Mouse (Mus musculus) neural tube, embryonic 11.5 days (tissue): ENCODE measurements at regions not wholly inside any gene's neighbourhood (a gene's known extent, or its start where the extent isn't known, plus 50 kb on each side); places are given as distances from the start of the nearest gene placed in this dataset.

Experiments used
- ATAC-seq: fragments of 200-750 bp; cut with Nextera tagmentation; 2 replicates; pipeline ENCODE4 v1.8.0; 2017; ENCODE audit warnings: moderate number of reproducible peaks, mild to moderate bottlenecking, moderate TSS enrichment, moderate library complexity; ENCODE audit not compliant: insufficient read depth, low FRiP score, low TSS enrichment
- DNase-seq: peaks from one replicate; pipeline ENCODE4 v3.0.0-alpha.2; 2015; ENCODE audit warnings: low spot score
- H3K27ac ChIP-seq: fragments of 300-500 bp; sonication (generic); 2 replicates; pipeline ENCODE4 v1.5.1; 2014; ENCODE audit warnings: low read depth, mild to moderate bottlenecking, low read length
- H3K27me3 ChIP-seq: fragments of 300-500 bp; sonication (generic); 2 replicates; pipeline ENCODE4 v1.6.1; 2014; ENCODE audit warnings: mild to moderate bottlenecking, low read length, mixed read lengths; ENCODE audit not compliant: control insufficient read depth, insufficient read depth
- H3K36me3 ChIP-seq: fragments of 300-500 bp; sonication (generic); 2 replicates; pipeline ENCODE4 v1.6.1; 2014; ENCODE audit warnings: mild to moderate bottlenecking, low read length, moderate library complexity, mixed read lengths; ENCODE audit not compliant: control insufficient read depth, insufficient read depth
- H3K4me1 ChIP-seq: fragments of 300-500 bp; sonication (generic); 2 replicates; pipeline ENCODE4 v1.6.1; 2014; ENCODE audit warnings: low read length, mixed read lengths; ENCODE audit not compliant: control insufficient read depth, insufficient read depth
- H3K4me2 ChIP-seq: fragments of 300-500 bp; sonication (generic); 2 replicates; pipeline ENCODE4 v1.6.1; 2014; ENCODE audit warnings: low read depth, mild to moderate bottlenecking, moderate library complexity
- H3K4me3 ChIP-seq: fragments of 300-500 bp; sonication (generic); 2 replicates; pipeline ENCODE4 v1.5.1; 2014; ENCODE audit warnings: low read depth, low read length
- H3K9ac ChIP-seq: fragments of 300-500 bp; sonication (generic); 2 replicates; pipeline ENCODE4 v1.6.1; 2014; ENCODE audit warnings: mild to moderate bottlenecking, low read length
- H3K9me3 ChIP-seq: fragments of 300-500 bp; sonication (generic); 2 replicates; pipeline ENCODE4 v1.6.1; 2016; ENCODE audit warnings: low read length; ENCODE audit not compliant: control insufficient read depth
- WGBS: fragments of 180-500 bp; shearing (Covaris S2); extraction: QIAGEN DNeasy Blood & Tissue Kit; methylation state at CpG from one replicate; pipeline ENCODE4 v1.1.7; 2014; 5-methylcytosine and 5-hydroxymethylcytosine counted together

- Histone ChIP-seq H3K4me3 (no peak overlapping the region), H3K27me3 (no peaks in the 10 kb centered on the region), H3K4me1 (no peaks in the 10 kb centered on the region), H3K9ac (no peak overlapping the region), H3K27ac (no peak overlapping the region), H3K4me2 (no peak overlapping the region), H3K9me3 (no peaks in the 10 kb centered on the region), H3K36me3 (no peaks in the 10 kb centered on the region)
- ATAC-seq (no peak), DNase-seq (no peak)
Measured at GRCm38 (mm10) chr13:80946034-80946433, 62.9 kb downstream of the Arrdc3 start.

DNA sequence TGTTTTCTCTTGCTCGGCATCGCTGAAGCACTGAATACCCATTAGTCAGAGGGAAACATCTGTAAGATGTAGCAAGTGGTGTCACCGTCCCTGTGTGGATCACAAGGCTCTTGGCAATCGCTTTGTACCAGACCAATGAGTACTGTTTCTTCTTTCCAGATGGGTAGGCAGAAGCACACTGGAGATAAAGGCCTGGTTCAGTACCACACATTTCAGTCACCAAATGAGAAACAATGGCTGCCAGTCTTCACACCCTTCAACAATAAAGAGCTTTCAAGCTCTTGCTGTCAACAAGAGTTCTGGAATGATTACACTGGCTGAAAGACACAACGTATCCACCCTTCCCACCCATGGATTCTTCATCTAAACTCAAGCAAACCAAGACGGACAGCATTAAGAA, 64.5 kb downstream of the Arrdc3 start:
- H3K27me3 ChIP-seq, result no peaks in the 10 kb centered on the region
- no peak overlapping the region for H3K4me3 ChIP-seq
- 78% methylated on average over 6 of the region's 6 CpGs for WGBS
- no peaks in the 10 kb centered on the region for H3K4me1 ChIP-seq
- no peak for DNase-seq
- H3K9ac ChIP-seq, result no peak overlapping the region
- no peaks in the 10 kb centered on the region for H3K36me3 ChIP-seq
- no peaks in the 10 kb centered on the region for H3K9me3 ChIP-seq
- ATAC-seq, result no peak
- no peak overlapping the region for H3K4me2 ChIP-seq
- H3K27ac ChIP-seq, result no peak overlapping the region

GRCm38 (mm10) chr13:80949133-80949697, 66.0 kb downstream of the Arrdc3 start:
- no peak overlapping the region for H3K9ac ChIP-seq
- H3K27ac ChIP-seq, result no peak overlapping the region
- no peak overlapping the region for H3K4me3 ChIP-seq
- DNase-seq, result no peak
- no peak for ATAC-seq
- H3K9me3 ChIP-seq, result no peaks in the 10 kb centered on the region
- H3K27me3 ChIP-seq, result no peaks in the 10 kb centered on the region
- H3K36me3 ChIP-seq, result no peaks in the 10 kb centered on the region
- no peaks in the 10 kb centered on the region for H3K4me1 ChIP-seq
- H3K4me2 ChIP-seq, result no peak overlapping the region
- WGBS, result 70% methylated on average over 6 of the region's 6 CpGs

DNA sequence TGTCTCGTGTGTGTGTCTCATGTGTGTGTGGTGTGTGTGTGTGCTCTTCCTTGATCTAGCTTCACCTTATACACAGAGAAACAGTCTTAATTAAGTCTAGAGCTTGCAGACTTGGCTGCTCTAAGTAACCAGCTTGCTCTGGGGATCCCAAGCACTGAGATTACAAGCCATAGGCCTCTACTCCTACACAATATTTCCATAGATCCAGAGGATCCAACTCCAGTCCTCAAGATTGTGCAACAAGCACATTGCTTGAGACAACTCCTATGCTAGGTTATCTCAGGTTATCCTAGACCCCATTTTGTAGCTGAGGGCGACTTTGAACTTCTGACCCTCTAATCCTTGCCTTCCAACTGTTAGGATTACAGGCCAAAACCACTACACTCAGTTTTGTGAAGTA, 67.1 kb downstream of the Arrdc3 start:
- no peak for ATAC-seq
- Histone ChIP-seq H3K4me1 (no peaks in the 10 kb centered on the region), H3K9me3 (no peaks in the 10 kb centered on the region), H3K9ac (no peak overlapping the region), H3K4me2 (no peak overlapping the region), H3K27me3 (no peaks in the 10 kb centered on the region), H3K36me3 (no peaks in the 10 kb centered on the region), H3K4me3 (no peak overlapping the region), H3K27ac (no peak overlapping the region)
- no peak for DNase-seq
- WGBS, result 78% methylated on average over 2 of the region's 2 CpGs

DNA sequence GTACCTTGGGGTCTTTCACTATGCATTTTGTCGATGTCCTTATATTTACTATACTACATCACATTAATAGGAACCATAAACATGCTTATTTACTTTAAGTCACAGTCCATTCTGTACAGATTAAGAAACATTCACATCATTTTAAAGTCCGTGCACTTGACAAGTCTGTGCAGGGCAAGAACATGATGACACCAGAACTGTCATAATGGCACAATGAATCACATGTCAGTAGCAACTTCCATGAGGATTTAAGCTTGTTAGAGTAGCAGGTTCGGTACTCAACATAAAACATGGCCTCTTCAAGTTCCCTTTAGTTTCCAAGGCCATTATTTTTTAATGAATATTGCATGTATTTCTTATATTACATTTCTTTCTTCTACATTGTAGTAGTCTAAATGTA, 67.6 kb downstream of the Arrdc3 start:
- H3K9me3 ChIP-seq, result no peaks in the 10 kb centered on the region
- no peak for ATAC-seq
- no peak overlapping the region for H3K27ac ChIP-seq
- DNase-seq, result no peak
- no peak overlapping the region for H3K4me2 ChIP-seq
- no peak overlapping the region for H3K4me3 ChIP-seq
- no peaks in the 10 kb centered on the region for H3K4me1 ChIP-seq
- 90% methylated on average over 3 of the region's 3 CpGs for WGBS
- no peaks in the 10 kb centered on the region for H3K36me3 ChIP-seq
- no peak overlapping the region for H3K9ac ChIP-seq
- no peaks in the 10 kb centered on the region for H3K27me3 ChIP-seq

DNA sequence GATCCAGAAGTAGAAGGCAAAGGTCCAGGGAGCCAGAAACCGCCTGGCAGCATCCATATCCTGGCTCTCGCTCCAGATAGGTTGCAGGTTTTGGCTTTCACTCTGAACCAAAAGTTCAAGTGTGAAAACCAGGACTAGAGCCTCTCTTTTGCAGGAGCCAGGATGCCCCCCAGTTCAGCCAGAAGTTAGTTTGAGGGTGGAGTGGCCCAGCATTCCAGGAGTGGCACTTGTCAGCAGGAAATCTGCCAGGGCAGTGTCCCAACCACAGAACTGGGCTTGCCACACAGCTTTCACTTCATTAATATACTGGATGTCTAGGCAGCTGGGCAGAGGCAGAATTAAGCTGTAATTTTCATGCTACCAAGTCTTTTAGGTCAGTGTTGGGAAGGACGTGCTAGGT, 68.1 kb downstream of the Arrdc3 start:
- ATAC-seq (no peak), DNase-seq (no peak)
- H3K4me1 ChIP-seq, result no peaks in the 10 kb centered on the region
- no peak overlapping the region for H3K27ac ChIP-seq
- no peak overlapping the region for H3K4me3 ChIP-seq
- H3K9ac ChIP-seq, result no peak overlapping the region
- H3K9me3 ChIP-seq, result no peaks in the 10 kb centered on the region
- no peaks in the 10 kb centered on the region for H3K36me3 ChIP-seq
- H3K27me3 ChIP-seq, result no peaks in the 10 kb centered on the region
- H3K4me2 ChIP-seq, result no peak overlapping the region
- WGBS, result 87% methylated on average over 3 of the region's 3 CpGs

GRCm38 (mm10) chr13:80952851-80953250, 69.7 kb downstream of the Arrdc3 start:
- no peak overlapping the region for H3K27ac ChIP-seq
- H3K36me3 ChIP-seq, result no peaks in the 10 kb centered on the region
- no peaks in the 10 kb centered on the region for H3K9me3 ChIP-seq
- H3K4me2 ChIP-seq, result no peak overlapping the region
- DNase-seq, result no peak
- H3K4me1 ChIP-seq, result no peaks in the 10 kb centered on the region
- 91% methylated on average over 4 of the region's 4 CpGs for WGBS
- H3K27me3 ChIP-seq, result no peaks in the 10 kb centered on the region
- no peak overlapping the region for H3K9ac ChIP-seq
- ATAC-seq, result no peak
- no peak overlapping the region for H3K4me3 ChIP-seq

GRCm38 (mm10) chr13:80954059-80954645, 71.0 kb downstream of the Arrdc3 start:
- DNase-seq, result no peak
- H3K4me2 ChIP-seq, result no peak overlapping the region
- no peak overlapping the region for H3K9ac ChIP-seq
- no peaks in the 10 kb centered on the region for H3K4me1 ChIP-seq
- ATAC-seq, result no peak
- 53% methylated on average over 6 of the region's 6 CpGs for WGBS
- no peaks in the 10 kb centered on the region for H3K9me3 ChIP-seq
- no peaks in the 10 kb centered on the region for H3K36me3 ChIP-seq
- no peak overlapping the region for H3K4me3 ChIP-seq
- no peak overlapping the region for H3K27ac ChIP-seq
- H3K27me3 ChIP-seq, result no peaks in the 10 kb centered on the region

DNA sequence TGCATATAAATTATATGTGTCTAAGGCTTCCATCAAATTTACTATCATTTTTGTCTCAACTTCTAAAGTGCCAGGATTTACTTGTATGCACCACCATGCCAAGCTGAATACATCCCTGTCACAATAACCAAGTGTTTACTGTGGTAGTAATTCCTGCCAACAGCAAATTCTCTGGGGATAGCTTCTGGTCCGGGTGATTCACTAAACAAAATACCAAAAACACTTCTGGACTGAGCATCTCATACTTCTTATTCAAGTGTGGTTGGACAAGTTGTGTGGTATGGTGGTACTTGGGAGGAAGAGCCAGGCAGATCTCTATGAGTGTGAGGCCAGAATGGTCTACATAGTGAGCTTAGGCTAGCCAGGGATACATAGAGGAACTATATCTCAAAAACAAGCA, 73.8 kb downstream of the Arrdc3 start:
- H3K4me2 ChIP-seq, result no peak overlapping the region
- H3K36me3 ChIP-seq, result no peaks in the 10 kb centered on the region
- H3K27ac ChIP-seq, result no peak overlapping the region
- no peaks in the 10 kb centered on the region for H3K27me3 ChIP-seq
- no peak overlapping the region for H3K4me3 ChIP-seq
- H3K4me1 ChIP-seq, result no peaks in the 10 kb centered on the region
- DNase-seq (no peak), ATAC-seq (no peak)
- no peaks in the 10 kb centered on the region for H3K9me3 ChIP-seq
- no peak overlapping the region for H3K9ac ChIP-seq
- WGBS, result 62% methylated on average over 1 of the region's 1 CpGs
